In the genomic region with DNA sequence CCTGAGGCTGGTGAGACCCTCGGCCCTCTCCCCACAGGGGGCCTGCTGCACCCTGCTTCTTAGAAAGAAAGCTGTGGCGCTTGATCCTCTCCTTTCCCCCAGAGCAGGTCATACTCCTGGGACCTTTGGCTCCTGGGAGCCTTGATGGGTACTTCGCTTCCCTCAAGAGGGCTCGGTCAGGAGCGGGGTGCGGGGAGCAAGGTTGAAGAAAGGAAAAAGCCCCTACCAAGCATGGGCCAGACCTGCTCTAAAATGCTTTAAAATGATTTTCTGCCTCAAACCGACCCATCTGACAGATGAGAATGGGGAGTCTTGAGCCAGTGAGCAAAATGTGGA, we compare ENCODE assay signal across 24 mouse cellular contexts. TPM values are rescaled to one million over a fixed set of nuclear protein-coding genes. Genes with fewer than 3 reads are reported as not detected.
DNase-seq lines count a peak whose midpoint lies in the region; ATAC-seq lines count a peak whose summit lies in the region.
"Had no signal": no experiment of that assay in that cellular context is flagged by ENCODE, and none has a peak within 500 bp of the region (broad histone marks: within the 10 kb centered on the region; RNA-seq: fewer than 3 reads in every experiment).

No protein-coding gene starts in this region.

- H3K9ac ChIP-seq in forebrain, embryonic 16.5 days (replicated peaks; ENCODE audit: low read depth, low read length): no peak overlapping the region
- 0 out of 2 replicates have a peak overlapping the region, but pooled peaks have one; percentile 0 for H3K9ac ChIP-seq in kidney, embryonic 16.5 days (replicated peaks; ENCODE audit: low read length)
- no peak overlapping the region for H3K9ac ChIP-seq in embryonic facial prominence, embryonic 13.5 days
- H3K9ac ChIP-seq in neural tube, embryonic 12.5 days: no peak overlapping the region
- H3K9ac ChIP-seq: heart, embryonic 12.5 days had no signal

- WGBS in forebrain, embryonic 10.5 days: 39% methylated on average over 7 of the region's 7 CpGs
- 49% methylated on average over 7 of the region's 7 CpGs for WGBS in forebrain, embryonic 16.5 days
- 64% methylated on average over 7 of the region's 7 CpGs for WGBS in kidney, embryonic 16.5 days
- WGBS in embryonic facial prominence, embryonic 13.5 days: 57% methylated on average over 7 of the region's 7 CpGs
- WGBS in neural tube, embryonic 12.5 days: 48% methylated on average over 7 of the region's 7 CpGs

- no peak overlapping the region for H3K4me2 ChIP-seq in forebrain, embryonic 16.5 days (ENCODE audit: low read length)
- 0 out of 2 replicates have a peak overlapping the region, but pooled peaks have one; percentile 37 for H3K4me2 ChIP-seq in kidney, embryonic 16.5 days (replicated peaks; ENCODE audit: low read depth, low read length)
- no peak overlapping the region for H3K4me2 ChIP-seq in embryonic facial prominence, embryonic 13.5 days
- peak overlapping the region; percentile 48 for H3K4me2 ChIP-seq in neural tube, embryonic 12.5 days (replicated peaks)
- H3K4me2 ChIP-seq: heart, embryonic 12.5 days; liver, embryonic 11.5 days had no signal

- ATAC-seq in forebrain, embryonic 16.5 days: no peak
- ATAC-seq in kidney, embryonic 16.5 days (ENCODE audit: low FRiP score, low TSS enrichment): peak; percentile 59
- 0 out of 2 replicates have a peak, but pooled peaks have one; percentile 6 for ATAC-seq in embryonic facial prominence, embryonic 13.5 days (ENCODE audit: insufficient number of reproducible peaks, insufficient read depth, low FRiP score, low TSS enrichment, low read depth)
- no peak; the same call in 1 of the 2 replicates for ATAC-seq in neural tube, embryonic 12.5 days (ENCODE audit: low FRiP score, low read depth)
- ATAC-seq in activated CD4-positive, CD25-positive, alpha-beta regulatory T cell, adult 4 months: no peak
- ATAC-seq: inflammation-experienced regulatory T-cells, adult 6 months; Patski had no signal

- peak overlapping the region; percentile 11; the same call in 1 of the 2 replicates for H3K4me3 ChIP-seq in forebrain, embryonic 10.5 days
- H3K4me3 ChIP-seq in forebrain, embryonic 16.5 days (replicated peaks; ENCODE audit: low read length): no peak overlapping the region
- no peak overlapping the region for H3K4me3 ChIP-seq in kidney, embryonic 16.5 days (ENCODE audit: low read length)
- no peak overlapping the region for H3K4me3 ChIP-seq in embryonic facial prominence, embryonic 13.5 days
- H3K4me3 ChIP-seq in neural tube, embryonic 12.5 days: no peak overlapping the region
- H3K4me3 ChIP-seq: gastrocnemius, adult 2 months; heart, embryonic 12.5 days; megakaryocyte, embryonic 14.5 days; myocyte had no signal

- H3K27me3 ChIP-seq in forebrain, embryonic 10.5 days (ENCODE audit: poor library complexity, severe bottlenecking): peaks cover 11% of the 10 kb centered on the region; the same call in 1 of the 2 replicates
- no peaks in the 10 kb centered on the region for H3K27me3 ChIP-seq in forebrain, embryonic 16.5 days (replicated peaks; ENCODE audit: control insufficient read depth, insufficient read depth, low read length)
- no peaks in the 10 kb centered on the region for H3K27me3 ChIP-seq in kidney, embryonic 16.5 days (ENCODE audit: insufficient read depth, low read length)
- no peaks in the 10 kb centered on the region for H3K27me3 ChIP-seq in embryonic facial prominence, embryonic 13.5 days
- no peaks in the 10 kb centered on the region for H3K27me3 ChIP-seq in neural tube, embryonic 12.5 days (replicated peaks)
- H3K27me3 ChIP-seq: heart, embryonic 12.5 days had no signal

- DNase-seq in forebrain, embryonic 10.5 days (ENCODE audit: extremely low spot score, low spot score): no peak
- DNase-seq in kidney, adult 8-10 months: no peak
- no peak for DNase-seq in spleen, postnatal 4 days (ENCODE audit: low spot score in 2 of 2)
- DNase-seq: adrenal gland, postnatal 10 days; cerebellum, postnatal 10 days; gastrocnemius, adult 2 months; heart, postnatal 14 days; kidney, adult 2 months; kidney, postnatal 4 days; layer of hippocampus, adult 9-11 months; lung, adult 18-20 months; lung, postnatal 14 days; thymus, postnatal 14 days had no signal

- H3K4me1 ChIP-seq in forebrain, embryonic 10.5 days: peaks cover 46% of the 10 kb centered on the region
- H3K4me1 ChIP-seq in forebrain, embryonic 16.5 days (replicated peaks; ENCODE audit: control insufficient read depth, insufficient read depth, low read length): peaks cover 8% of the 10 kb centered on the region
- peaks cover 19% of the 10 kb centered on the region for H3K4me1 ChIP-seq in kidney, embryonic 16.5 days (ENCODE audit: insufficient read depth, low read length)
- H3K4me1 ChIP-seq in embryonic facial prominence, embryonic 13.5 days: peaks cover 19% of the 10 kb centered on the region
- H3K4me1 ChIP-seq in neural tube, embryonic 12.5 days: peaks cover 24% of the 10 kb centered on the region
- H3K4me1 ChIP-seq: heart, embryonic 12.5 days; megakaryocyte, embryonic 14.5 days had no signal

- H3K9me3 ChIP-seq in forebrain, embryonic 10.5 days: no peaks in the 10 kb centered on the region
- no peaks in the 10 kb centered on the region for H3K9me3 ChIP-seq in forebrain, embryonic 16.5 days (ENCODE audit: control insufficient read depth, low read length)
- H3K9me3 ChIP-seq in kidney, embryonic 16.5 days (ENCODE audit: low read length): no peaks in the 10 kb centered on the region
- H3K9me3 ChIP-seq in embryonic facial prominence, embryonic 13.5 days: no peaks in the 10 kb centered on the region
- no peaks in the 10 kb centered on the region for H3K9me3 ChIP-seq in neural tube, embryonic 12.5 days
- H3K9me3 ChIP-seq: heart, embryonic 12.5 days; megakaryocyte, embryonic 14.5 days had no signal

- peak overlapping the region; percentile 83 for H3K27ac ChIP-seq in forebrain, embryonic 10.5 days
- no peak overlapping the region for H3K27ac ChIP-seq in forebrain, embryonic 16.5 days (ENCODE audit: low read length)
- H3K27ac ChIP-seq in kidney, embryonic 16.5 days (ENCODE audit: low read length): no peak overlapping the region
- no peak overlapping the region for H3K27ac ChIP-seq in embryonic facial prominence, embryonic 13.5 days
- peak overlapping the region; percentile 58; the same call in 1 of the 2 replicates for H3K27ac ChIP-seq in neural tube, embryonic 12.5 days
- H3K27ac ChIP-seq: gastrocnemius, adult 2 months had no signal

- H3K36me3 ChIP-seq in forebrain, embryonic 10.5 days (replicated peaks): no peaks in the 10 kb centered on the region
- H3K36me3 ChIP-seq in forebrain, embryonic 16.5 days (ENCODE audit: control insufficient read depth, insufficient read depth): no peaks in the 10 kb centered on the region
- no peaks in the 10 kb centered on the region for H3K36me3 ChIP-seq in kidney, embryonic 16.5 days (ENCODE audit: insufficient read depth, low read length)
- no peaks in the 10 kb centered on the region for H3K36me3 ChIP-seq in embryonic facial prominence, embryonic 13.5 days
- H3K36me3 ChIP-seq in neural tube, embryonic 12.5 days: no peaks in the 10 kb centered on the region
- H3K36me3 ChIP-seq: heart, embryonic 12.5 days had no signal

RNA-seq across cellular contexts. Expression of gene Fancc, which starts 9.4 kb away (rescaled TPM):
- 22.4 and 23.9 TPM in 2 replicates for polyA plus RNA-seq in forebrain, embryonic 10.5 days (2016; fragmentation: Nextera tagmentation; extraction: Ambion mirVana)
- 13.7 and 13.8 TPM in 2 replicates for polyA plus RNA-seq in forebrain, embryonic 16.5 days (2015; fragmentation: Nextera tagmentation; extraction: Ambion mirVana)
- 22.2 and 24.5 TPM in 2 replicates for polyA plus RNA-seq in kidney, embryonic 16.5 days (2015; fragmentation: Nextera tagmentation; extraction: Ambion mirVana)
- polyA plus RNA-seq in embryonic facial prominence, embryonic 13.5 days (2015; fragmentation: Nextera tagmentation; extraction: Ambion mirVana): 21.0 and 21.2 TPM in 2 replicates
- 22.7 and 24.0 TPM in 2 replicates for polyA plus RNA-seq in neural tube, embryonic 12.5 days (2016; fragmentation: Nextera tagmentation; extraction: Ambion mirVana)
- 10 to 100 TPM; 15.3 to 15.7 TPM for polyA plus RNA-seq in activated CD4-positive, CD25-positive, alpha-beta regulatory T cell, adult 4 months (2017; shearing (Covaris generic))

Comparison
In these comparisons a context has a peak if more than half of its experiments do, and no peak if none do; other contexts are left out.
1. H3K27ac ChIP-seq: peak in forebrain, embryonic 10.5 days (single experiment) and neural tube, embryonic 12.5 days (single experiment); none in forebrain, embryonic 16.5 days (single experiment), kidney, embryonic 16.5 days (single experiment) and embryonic facial prominence, embryonic 13.5 days (single experiment).
2. ATAC-seq: peak in kidney, embryonic 16.5 days (single experiment) and embryonic facial prominence, embryonic 13.5 days (single experiment); none in forebrain, embryonic 16.5 days (single experiment), neural tube, embryonic 12.5 days (single experiment) and activated CD4-positive, CD25-positive, alpha-beta regulatory T cell, adult 4 months (single experiment).
3. H3K4me2 ChIP-seq: peak in kidney, embryonic 16.5 days (single experiment) and neural tube, embryonic 12.5 days (single experiment); none in forebrain, embryonic 16.5 days (single experiment) and embryonic facial prominence, embryonic 13.5 days (single experiment).